Mouse (Mus musculus): ENCODE results near the gene Gpt2.

Gpt2 gene

GRCm38 (mm10) chr8:85492125-85492875 is at the start of gene Gpt2:
Gene Gpt2 (plus strand): TSS chr8:85492576.
- DNase-seq, result peak; percentile 96

GRCm38 (mm10) chr8:85444092-85444491 is 48.3 kb upstream of the Gpt2 start:
- DNase-seq, result no peak

GRCm38 (mm10) chr8:85445936-85446685 is 46.3 kb upstream of the Gpt2 start:
- DNase-seq, result no peak

- no peak for DNase-seq
Measured at GRCm38 (mm10) chr8:85450335-85450734, 42.0 kb upstream of the Gpt2 start.

- peak; percentile 47 for DNase-seq
Measured at GRCm38 (mm10) chr8:85452328-85452727, 40.0 kb upstream of the Gpt2 start.

- no peak for DNase-seq
Measured at GRCm38 (mm10) chr8:85453256-85453655, 39.1 kb upstream of the Gpt2 start.

GRCm38 (mm10) chr8:85454750-85455149 is 37.6 kb upstream of the Gpt2 start:
- DNase-seq, result no peak

GRCm38 (mm10) chr8:85456536-85456935 is 35.8 kb upstream of the Gpt2 start:
- DNase-seq, result peak; percentile 94

GRCm38 (mm10) chr8:85459582-85459981 is 32.8 kb upstream of the Gpt2 start:
- no peak for DNase-seq

GRCm38 (mm10) chr8:85460804-85461203 is 31.6 kb upstream of the Gpt2 start:
- no peak for DNase-seq

GRCm38 (mm10) chr8:85461377-85461776 is 31.0 kb upstream of the Gpt2 start:
- peak; percentile 22 for DNase-seq

- no peak for DNase-seq
Measured at GRCm38 (mm10) chr8:85462441-85462840, 29.9 kb upstream of the Gpt2 start.

- DNase-seq, result no peak
Measured at GRCm38 (mm10) chr8:85464316-85464715, 28.1 kb upstream of the Gpt2 start.

- DNase-seq, result no peak
Measured at GRCm38 (mm10) chr8:85466056-85466455, 26.3 kb upstream of the Gpt2 start.

- no peak for DNase-seq
Measured at GRCm38 (mm10) chr8:85470753-85471152, 21.6 kb upstream of the Gpt2 start.

- no peak for DNase-seq
Measured at GRCm38 (mm10) chr8:85472800-85473199, 19.6 kb upstream of the Gpt2 start.

- no peak for DNase-seq
Measured at GRCm38 (mm10) chr8:85473246-85473645, 19.1 kb upstream of the Gpt2 start.

- no peak for DNase-seq
Measured at GRCm38 (mm10) chr8:85474924-85475323, 17.5 kb upstream of the Gpt2 start.

- no peak for DNase-seq
Measured at GRCm38 (mm10) chr8:85476970-85477545, 15.3 kb upstream of the Gpt2 start.

- DNase-seq, result no peak
Measured at GRCm38 (mm10) chr8:85478397-85478796, 14.0 kb upstream of the Gpt2 start.

- DNase-seq, result no peak
Measured at GRCm38 (mm10) chr8:85479710-85480109, 12.7 kb upstream of the Gpt2 start.

GRCm38 (mm10) chr8:85481900-85482299 is 10.5 kb upstream of the Gpt2 start:
- DNase-seq, result peak; percentile 29

GRCm38 (mm10) chr8:85482427-85482826 is 9.9 kb upstream of the Gpt2 start:
- no peak for DNase-seq
